Mouse (Mus musculus): Measurements from ENCODE around the gene Samd15. TPM values are rescaled to one million over a fixed set of nuclear protein-coding genes. Genes with fewer than 3 reads are reported as not detected.

The Samd15 gene
- total and polyA plus RNA-seq, 3 experiments, result 0.62 to 24.0 TPM; not detected in 1

DNA sequence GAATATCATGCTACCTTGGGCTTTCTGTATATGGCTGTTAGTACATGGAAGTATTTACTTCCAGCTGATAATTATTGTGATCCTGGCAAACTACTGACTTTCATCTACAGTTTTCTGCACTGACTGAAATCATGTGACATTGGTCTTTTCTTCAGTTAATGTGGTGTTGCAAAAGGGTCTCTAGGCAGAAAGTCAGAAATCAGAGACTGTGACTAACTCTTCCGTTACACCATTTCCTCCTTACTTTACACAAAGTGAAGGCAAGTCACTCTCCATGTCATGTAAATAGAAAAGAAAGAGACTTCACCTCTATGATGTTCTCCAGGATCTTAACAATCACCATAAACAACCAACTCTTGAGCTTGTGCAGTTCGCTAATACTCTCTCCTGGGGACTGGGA, 30.1 kb downstream of the Samd15 start (continued):
- TF ChIP-seq RAD21 (IDR thresholded peaks at IDR 0.05; ENCODE audit: low read depth, low read length), result no peak

DNA sequence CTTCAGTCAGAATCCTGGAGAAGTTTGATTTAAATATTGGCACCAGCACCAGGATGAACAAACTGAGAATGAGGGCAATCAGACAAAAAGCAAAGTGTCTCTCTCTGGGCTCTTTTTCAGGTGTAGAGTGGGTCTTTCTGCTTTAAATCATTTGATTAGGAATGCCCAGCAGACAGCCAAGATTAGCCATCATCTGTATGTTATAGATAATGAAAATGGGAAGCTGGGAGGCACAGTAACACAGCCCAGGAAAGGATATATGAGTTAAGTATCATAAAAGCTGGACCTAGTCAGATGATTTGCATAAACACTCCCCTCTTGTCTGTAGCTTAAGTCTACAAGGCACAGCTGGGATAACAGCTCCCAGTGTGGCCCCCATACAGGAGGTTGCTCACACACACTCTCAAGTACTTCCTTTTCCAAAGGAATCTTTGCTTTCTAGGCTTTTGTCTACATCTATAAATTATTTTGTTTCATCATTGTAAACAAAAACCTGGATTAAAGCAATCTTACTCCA, 30.9 kb downstream of the Samd15 start:
- H3K36me3 ChIP-seq (ENCODE audit: control insufficient read depth in 1 of 2, insufficient read depth in 2 of 2, low read length in 2 of 2), result peaks cover 0 to 7% of the 10 kb centered on the region in 2 experiments; a peak in 2 of 4 replicates
- TF ChIP-seq POLR2AphosphoS5 (IDR thresholded peaks at IDR 0.05; ENCODE audit: borderline replicate concordance, low read depth, low read length) (no peak), GATA1 (IDR thresholded peaks at IDR 0.05; ENCODE audit: low read depth, low read length) (peak; percentile 81), SIN3A (IDR thresholded peaks at IDR 0.05; ENCODE audit: low read length) (peak; percentile 49), CTCF (IDR thresholded peaks at IDR 0.05 in 2 of 3, conservative IDR thresholded peaks at IDR 0.05 in 1 of 3; ENCODE audit: control insufficient read depth in 1 of 3, insufficient read depth in 1 of 3, low read depth in 2 of 3, low read length in 3 of 3, poor library complexity in 1 of 3, severe bottlenecking in 1 of 3) (no peak), JUND (IDR thresholded peaks at IDR 0.05; ENCODE audit: low read depth, low read length) (0 out of 2 replicates have a peak, but pooled peaks have one; percentile 35), TCF12 (IDR thresholded peaks at IDR 0.05; ENCODE audit: low read depth, low read length) (peak; percentile 92), EP300 (IDR thresholded peaks at IDR 0.05; ENCODE audit: low read depth in 1 of 2, low read length in 2 of 2) (peak; percentile 81 to 87), RCOR1 (IDR thresholded peaks at IDR 0.05; ENCODE audit: low read depth, low read length) (peak; percentile 98), HCFC1 (IDR thresholded peaks at IDR 0.05; ENCODE audit: low read depth, low read length) (no peak), BHLHE40 (IDR thresholded peaks at IDR 0.05; ENCODE audit: borderline replicate concordance, low read depth, low read length) (0 out of 2 replicates have a peak, but pooled peaks have one; percentile 17), ETS1 (IDR thresholded peaks at IDR 0.05; ENCODE audit: low read depth, low read length) (peak; percentile 65), MYB (IDR thresholded peaks at IDR 0.05; ENCODE audit: low read depth, low read length) (no peak), TAL1 (IDR thresholded peaks at IDR 0.05; ENCODE audit: low read length) (peak; percentile 63), MAFK (IDR thresholded peaks at IDR 0.05; ENCODE audit: borderline replicate concordance, low read depth, low read length) (0 out of 2 replicates have a peak, but pooled peaks have one; percentile 30), MXI1 (IDR thresholded peaks at IDR 0.05; ENCODE audit: low read depth, low read length) (0 out of 2 replicates have a peak, but pooled peaks have one; percentile 18)
- peaks cover 2 to 12% of the 10 kb centered on the region in 2 experiments; a peak in 3 of 4 replicates for H3K4me1 ChIP-seq (ENCODE audit: control insufficient read depth in 1 of 2, insufficient read depth in 2 of 2, low read length in 2 of 2)
- DNase-seq (ENCODE audit: low read depth, low spot score), result peak; percentile 62
- no peaks in the 10 kb centered on the region for H3K9me3 ChIP-seq (replicated peaks; ENCODE audit: insufficient read depth, low read length)
- H3K79me2 ChIP-seq (ENCODE audit: control insufficient read depth, insufficient read depth, low read length, poor library complexity), result no peaks in the 10 kb centered on the region
- no peak overlapping the region for H3K9ac ChIP-seq (ENCODE audit: control insufficient read depth, low read depth, low read length, poor library complexity, severe bottlenecking)
- H3K4me3 ChIP-seq (ENCODE audit: control insufficient read depth in 1 of 2, insufficient read depth in 1 of 2, low read depth in 2 of 2, low read length in 2 of 2), result no peak overlapping the region
- H3K27ac ChIP-seq (ENCODE audit: control insufficient read depth, low read depth, low read length), result no peak overlapping the region
- no peaks in the 10 kb centered on the region for H3K27me3 ChIP-seq (ENCODE audit: control insufficient read depth in 1 of 2, insufficient read depth in 2 of 2, low read length in 2 of 2)

DNA sequence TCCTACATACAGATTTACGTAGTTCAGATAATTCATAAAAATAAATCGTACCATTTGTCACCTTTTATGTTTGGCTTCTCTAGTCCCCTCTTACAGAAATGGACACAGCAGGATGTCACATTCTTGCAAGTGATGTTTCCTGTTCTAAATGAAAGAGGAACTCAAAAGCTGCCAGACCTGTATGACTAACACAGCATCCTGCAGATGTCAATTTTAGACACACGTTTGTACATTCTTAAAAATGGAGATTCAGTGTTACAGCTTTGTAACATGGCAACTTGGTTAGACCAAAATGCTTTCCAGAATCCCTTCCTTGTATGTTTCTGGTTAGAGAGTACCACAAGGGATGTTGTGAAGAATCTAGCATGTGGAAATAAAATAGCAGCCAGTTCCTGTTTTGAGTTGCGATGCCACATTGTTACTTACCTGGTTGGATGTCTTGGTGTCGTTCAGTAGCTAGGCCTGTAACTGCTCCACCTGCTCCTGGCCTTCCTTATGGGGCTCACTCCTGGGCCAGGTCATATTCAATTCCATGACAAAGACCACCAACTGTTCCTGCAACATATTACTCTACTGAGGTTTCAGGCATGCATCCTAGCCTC, 37.5 kb downstream of the Samd15 start:
- DNase-seq (ENCODE audit: low read depth, low spot score), result peak; percentile 61
- no peaks in the 10 kb centered on the region for H3K27me3 ChIP-seq (ENCODE audit: control insufficient read depth in 1 of 2, insufficient read depth in 2 of 2, low read length in 2 of 2)
- H3K4me3 ChIP-seq (ENCODE audit: control insufficient read depth in 1 of 2, insufficient read depth in 1 of 2, low read depth in 2 of 2, low read length in 2 of 2), result no peak overlapping the region
- H3K36me3 ChIP-seq (ENCODE audit: control insufficient read depth in 1 of 2, insufficient read depth in 2 of 2, low read length in 2 of 2), result no peaks in the 10 kb centered on the region; a peak in 2 of 4 replicates
- no peaks in the 10 kb centered on the region for H3K9me3 ChIP-seq (replicated peaks; ENCODE audit: insufficient read depth, low read length)
- peaks cover 0 to 3% of the 10 kb centered on the region in 2 experiments; a peak in 1 of 4 replicates for H3K4me1 ChIP-seq (ENCODE audit: control insufficient read depth in 1 of 2, insufficient read depth in 2 of 2, low read length in 2 of 2)
- H3K27ac ChIP-seq (ENCODE audit: control insufficient read depth, low read depth, low read length), result no peak overlapping the region
- no peak overlapping the region for H3K9ac ChIP-seq (ENCODE audit: control insufficient read depth, low read depth, low read length, poor library complexity, severe bottlenecking)
- no peak for TF ChIP-seq BHLHE40 (IDR thresholded peaks at IDR 0.05; ENCODE audit: borderline replicate concordance, low read depth, low read length)
- TF ChIP-seq KAT2A (conservative IDR thresholded peaks at IDR 0.05; ENCODE audit: low read depth, low read length), result no peak
- no peak for TF ChIP-seq ZMIZ1 (IDR thresholded peaks at IDR 0.05; ENCODE audit: low read depth, low read length)
- no peak for TF ChIP-seq TBP (IDR thresholded peaks at IDR 0.05; ENCODE audit: low read depth, low read length)
- no peak for TF ChIP-seq ZC3H11A (IDR thresholded peaks at IDR 0.05; ENCODE audit: low read depth, low read length)
- no peak for TF ChIP-seq GABPA (IDR thresholded peaks at IDR 0.05; ENCODE audit: low read depth, low read length)
- TF ChIP-seq EP300 (IDR thresholded peaks at IDR 0.05; ENCODE audit: low read depth in 1 of 2, low read length in 2 of 2), result peak in 1 of 2 experiments; percentile 30; a peak in 1 of 4 replicates
- TF ChIP-seq MYC (IDR thresholded peaks at IDR 0.05; ENCODE audit: low read depth, low read length), result 0 out of 2 replicates have a peak, but pooled peaks have one; percentile 21
- TF ChIP-seq NELFE (IDR thresholded peaks at IDR 0.05; ENCODE audit: low read depth, low read length), result no peak
- TF ChIP-seq MEF2A (IDR thresholded peaks at IDR 0.05; ENCODE audit: extremely low read depth, insufficient replicate concordance, low read depth, low read length, poor library complexity, severe bottlenecking), result no peak
- no peak for TF ChIP-seq TAL1 (IDR thresholded peaks at IDR 0.05; ENCODE audit: low read length)
- TF ChIP-seq ELF1 (IDR thresholded peaks at IDR 0.05; ENCODE audit: low read depth, low read length), result no peak
- H3K79me2 ChIP-seq (ENCODE audit: control insufficient read depth, insufficient read depth, low read length, poor library complexity), result no peaks in the 10 kb centered on the region

All from MEL (cell line).